Mouse (Mus musculus) frontal cortex, adult 2 months (tissue): ENCODE data around the gene Ptpre. TPM values are rescaled to one million over a fixed set of nuclear protein-coding genes. Genes with fewer than 3 reads are reported as not detected.
A peak's percentile ranks its signal among the peaks of the same experiment; 100 is the strongest.
"Not testable (repeated sequence)": the region's sequence is repeated elsewhere in the genome, so short reads cannot be mapped to it uniquely, and the experiment has no call there.

Source experiments
- DNase-seq, 2 experiments: peaks; one replicate each; pipeline ENCODE4 v3.0.0; 2022; ENCODE audit warnings: low spot score in 1 of 2; ENCODE audit errors: extremely low spot score in 1 of 2
- polyA plus RNA-seq: library from polyadenylated mRNA; depleted of rRNA; stranded (reverse); fragments of >200 nt; gene quantifications from 2 replicates; pipeline ENCODE4 v1.2.3, GENCODE M21; 2012

The Ptpre gene
- polyA plus RNA-seq, 1 experiment, result 12.6 TPM

GRCm38 (mm10) chr7:135575319-135576069 lies 38.2 kb downstream of the Ptpre start:
- DNase-seq, result not testable (repeated sequence)

- no peak for DNase-seq
Observed at GRCm38 (mm10) chr7:135576329-135576728, 39.0 kb downstream of the Ptpre start.

GRCm38 (mm10) chr7:135578715-135579325 lies 41.5 kb downstream of the Ptpre start:
- DNase-seq, result peak in 1 of 2 experiments; percentile 31

GRCm38 (mm10) chr7:135580306-135581091 lies 43.2 kb downstream of the Ptpre start:
- DNase-seq, result peak; percentile 38 to 73

- no peak for DNase-seq
Observed at GRCm38 (mm10) chr7:135581128-135581527, 43.8 kb downstream of the Ptpre start.

GRCm38 (mm10) chr7:135585125-135585687 lies 47.9 kb downstream of the Ptpre start:
- DNase-seq, result no peak

- DNase-seq, result no peak
Observed at GRCm38 (mm10) chr7:135586402-135586801, 49.1 kb downstream of the Ptpre start.

- no peak for DNase-seq
Observed at GRCm38 (mm10) chr7:135587821-135588575, 50.7 kb downstream of the Ptpre start.

- DNase-seq, result no peak
Observed at GRCm38 (mm10) chr7:135588620-135589309, 51.5 kb downstream of the Ptpre start.

- DNase-seq, result no peak
Observed at GRCm38 (mm10) chr7:135591461-135591860, 54.2 kb downstream of the Ptpre start.

- DNase-seq, result no peak
Observed at GRCm38 (mm10) chr7:135593286-135593685, 56.0 kb downstream of the Ptpre start.

- DNase-seq, result no peak
Observed at GRCm38 (mm10) chr7:135593825-135594224, 56.5 kb downstream of the Ptpre start.

GRCm38 (mm10) chr7:135594676-135595075 lies 57.4 kb downstream of the Ptpre start:
- DNase-seq, result no peak

GRCm38 (mm10) chr7:135595640-135596174 lies 58.4 kb downstream of the Ptpre start:
- DNase-seq, result no peak

GRCm38 (mm10) chr7:135597006-135597405 lies 59.7 kb downstream of the Ptpre start:
- no peak for DNase-seq

GRCm38 (mm10) chr7:135597604-135598289 lies 60.5 kb downstream of the Ptpre start:
- DNase-seq, result no peak

GRCm38 (mm10) chr7:135598303-135598855 lies 61.1 kb downstream of the Ptpre start:
- DNase-seq, result no peak

- peak in 1 of 2 experiments; percentile 59 for DNase-seq
Observed at GRCm38 (mm10) chr7:135600076-135600475, 62.8 kb downstream of the Ptpre start.

- no peak for DNase-seq
Observed at GRCm38 (mm10) chr7:135601607-135602006, 64.3 kb downstream of the Ptpre start.
